Mouse (Mus musculus) hematopoietic stem cell, adult 5-6 weeks (primary cell): ENCODE data around the gene Clba1. TPM values are rescaled to one million over a fixed set of nuclear protein-coding genes. Genes with fewer than 3 reads are reported as not detected.

Source experiments
- ATAC-seq, 2 experiments: fragments of 125-278 bp in 1 of 2; replicated peaks in 1 of 2; 2 replicates each; pipeline ENCODE4 v1.8.0; 2016 to 2017; ENCODE audit warnings: inconsistent platforms in 2 of 2, mild to moderate bottlenecking in 2 of 2, moderate number of reproducible peaks in 2 of 2, low read depth in 1 of 2, moderate TSS enrichment in 1 of 2; ENCODE audit not compliant: low FRiP score in 2 of 2, poor library complexity in 2 of 2, severe bottlenecking in 2 of 2, insufficient read depth in 1 of 2, low TSS enrichment in 1 of 2
- total RNA-seq: library from RNA; stranded (forward); fragments of 172-1452, 232-1000 nt; gene quantifications from 2 replicates; pipeline ENCODE4 v1.2.3, GENCODE M21; 2017

Clba1 gene
- total RNA-seq, 1 experiment from 2014 or later: 2.0 TPM

GRCm38 (mm10) chr12:112858581-112859336 lies 50.0 kb downstream of the Clba1 start:
- no peak for ATAC-seq

- peak in 1 of 2 experiments; percentile 27; a peak in 2 of 4 replicates for ATAC-seq
Measured at GRCm38 (mm10) chr12:112859930-112860329, 51.2 kb downstream of the Clba1 start.

- ATAC-seq: peak; percentile 88 to 95
Measured at GRCm38 (mm10) chr12:112860765-112861164, 52.0 kb downstream of the Clba1 start.

- no peak for ATAC-seq
Measured at GRCm38 (mm10) chr12:112861911-112862321, 53.2 kb downstream of the Clba1 start.

- ATAC-seq: no peak
Measured at GRCm38 (mm10) chr12:112864804-112865203, 56.1 kb downstream of the Clba1 start.

Other genes with a start within 250 kb of the Clba1 start
- gene Inf2, start 220.2 kb upstream of the Clba1 start, total RNA-seq: 6.6 and 10.1 TPM in 2 replicates
- gene Adssl1, start 188.9 kb upstream of the Clba1 start, total RNA-seq: 38.0 and 49.7 TPM in 2 replicates
- gene Siva1, start 164.3 kb upstream of the Clba1 start, total RNA-seq: 146 and 161 TPM in 2 replicates
- 84.1 and 92.3 TPM in 2 replicates for gene Akt1, start 134.1 kb upstream of the Clba1 start, total RNA-seq
- gene Zbtb42, start 130.1 kb upstream of the Clba1 start, total RNA-seq: 2.5 and 2.9 TPM in 2 replicates
- gene Cep170b, start 88.5 kb upstream of the Clba1 start, total RNA-seq: 7.3 and 7.4 TPM in 2 replicates
- 3.1 and 13.6 TPM in 2 replicates for gene Pld4, start 48.3 kb upstream of the Clba1 start, total RNA-seq
- 0.45 TPM in 1 of 2 replicates, not detected in the other for gene Ahnak2, start 6.3 kb upstream of the Clba1 start, total RNA-seq
- gene Cdca4, start 20.5 kb downstream of the Clba1 start, total RNA-seq: 51.3 and 54.0 TPM in 2 replicates
- gene Gpr132, start 59.3 kb downstream of the Clba1 start, total RNA-seq: 14.8 and 15.9 TPM in 2 replicates
- 17.8 and 28.7 TPM in 2 replicates for gene Jag2, start 120.8 kb downstream of the Clba1 start, total RNA-seq
- gene Nudt14, start 133.2 kb downstream of the Clba1 start, total RNA-seq: 17.9 and 21.9 TPM in 2 replicates
- gene Btbd6, start 167.5 kb downstream of the Clba1 start, total RNA-seq: 6.0 and 7.8 TPM in 2 replicates
- gene Brf1, start 191.8 kb downstream of the Clba1 start, total RNA-seq: 58.6 and 75.9 TPM in 2 replicates
- gene Pacs2, start 205.6 kb downstream of the Clba1 start, total RNA-seq: 12.9 and 14.5 TPM in 2 replicates